Mouse (Mus musculus) naive thymus-derived CD4-positive, alpha-beta T cell, adult 2 months (primary cell): ENCODE results near the gene Akap6.
"Not testable (repeated sequence)": the region's sequence is repeated elsewhere in the genome, so short reads cannot be mapped to it uniquely, and the experiment has no call there.

Source experiments
- DNase-seq: peaks from one replicate; pipeline ENCODE4 v3.0.0-alpha.2; 2011; ENCODE audit warnings: low read depth

Gene Akap6

GRCm38 (mm10) chr12:52711857-52712640 lies 12.9 kb downstream of the Akap6 start:
- DNase-seq = no peak

- DNase-seq = peak; percentile 28
Observed at GRCm38 (mm10) chr12:52718392-52718791, 19.2 kb downstream of the Akap6 start.

- DNase-seq = no peak
Observed at GRCm38 (mm10) chr12:52719232-52719631, 20.0 kb downstream of the Akap6 start.

- DNase-seq = no peak
Observed at GRCm38 (mm10) chr12:52719681-52720080, 20.5 kb downstream of the Akap6 start.

- DNase-seq = not testable (repeated sequence)
Observed at GRCm38 (mm10) chr12:52724039-52724615, 24.9 kb downstream of the Akap6 start.

GRCm38 (mm10) chr12:52726434-52727231 lies 27.4 kb downstream of the Akap6 start:
- DNase-seq = no peak

GRCm38 (mm10) chr12:52729396-52729795 lies 30.2 kb downstream of the Akap6 start:
- peak; percentile 73 for DNase-seq

- DNase-seq = peak; percentile 34
Observed at GRCm38 (mm10) chr12:52735161-52735560, 36.0 kb downstream of the Akap6 start.

GRCm38 (mm10) chr12:52737151-52737550 lies 38.0 kb downstream of the Akap6 start:
- DNase-seq = no peak

GRCm38 (mm10) chr12:52739326-52739725 lies 40.1 kb downstream of the Akap6 start:
- DNase-seq = no peak

- no peak for DNase-seq
Observed at GRCm38 (mm10) chr12:52741801-52742200, 42.6 kb downstream of the Akap6 start.

GRCm38 (mm10) chr12:52750006-52750405 lies 50.8 kb downstream of the Akap6 start:
- no peak for DNase-seq

- no peak for DNase-seq
Observed at GRCm38 (mm10) chr12:52755649-52756048, 56.5 kb downstream of the Akap6 start.

- DNase-seq = no peak
Observed at GRCm38 (mm10) chr12:52757881-52758280, 58.7 kb downstream of the Akap6 start.

- no peak for DNase-seq
Observed at GRCm38 (mm10) chr12:52764046-52764445, 64.9 kb downstream of the Akap6 start.

GRCm38 (mm10) chr12:52764810-52765209 lies 65.6 kb downstream of the Akap6 start:
- no peak for DNase-seq

GRCm38 (mm10) chr12:52769561-52769960 lies 70.4 kb downstream of the Akap6 start:
- no peak for DNase-seq

GRCm38 (mm10) chr12:52771931-52772330 lies 72.7 kb downstream of the Akap6 start:
- no peak for DNase-seq

- no peak for DNase-seq
Observed at GRCm38 (mm10) chr12:52772494-52773280, 73.5 kb downstream of the Akap6 start.

- no peak for DNase-seq
Observed at GRCm38 (mm10) chr12:52773847-52774246, 74.7 kb downstream of the Akap6 start.

- no peak for DNase-seq
Observed at GRCm38 (mm10) chr12:52774382-52774781, 75.2 kb downstream of the Akap6 start.

GRCm38 (mm10) chr12:52780216-52780615 lies 81.0 kb downstream of the Akap6 start:
- no peak for DNase-seq
